Mouse (Mus musculus) lung, postnatal 0 days (tissue): Measurements from ENCODE around the gene Lgals1. TPM values are rescaled to one million over a fixed set of nuclear protein-coding genes. Genes with fewer than 3 reads are reported as not detected.
A peak's percentile ranks its signal among the peaks of the same experiment; 100 is the strongest.
"Not testable (repeated sequence)": the region's sequence is repeated elsewhere in the genome, so short reads cannot be mapped to it uniquely, and the experiment has no call there.

ENCODE experiments used
- ATAC-seq: fragments of 200-750 bp; cut with Nextera tagmentation; 2 replicates; pipeline ENCODE4 v1.8.0; 2017; ENCODE audit warnings: moderate library complexity
- DNase-seq: peaks from one replicate; pipeline ENCODE4 v3.0.0-alpha.2; 2016; ENCODE audit warnings: low spot score
- H3K27ac ChIP-seq: fragments of 300-500 bp; sonication (generic); 2 replicates; pipeline ENCODE4 v1.5.1; 2014; ENCODE audit warnings: antibody characterized with exemption, mild to moderate bottlenecking, low read length, mixed read lengths
- H3K27me3 ChIP-seq: fragments of 300-500 bp; sonication (generic); replicated peaks from 2 replicates; pipeline ENCODE4 v1.6.1; 2014; ENCODE audit warnings: low read length, mixed read lengths; ENCODE audit not compliant: insufficient read depth
- H3K36me3 ChIP-seq: fragments of 300-500 bp; sonication (generic); 2 replicates; pipeline ENCODE4 v1.6.1; 2014; ENCODE audit warnings: low read length, mixed read lengths; ENCODE audit not compliant: insufficient read depth
- H3K4me1 ChIP-seq: fragments of 300-500 bp; sonication (generic); 2 replicates; pipeline ENCODE4 v1.6.1; 2014; ENCODE audit warnings: antibody characterized with exemption, low read depth, low read length, mixed read lengths; ENCODE audit not compliant: insufficient read depth
- H3K4me2 ChIP-seq: fragments of 300-500 bp; sonication (generic); replicated peaks from 2 replicates; pipeline ENCODE4 v1.6.1; 2014; ENCODE audit warnings: low read depth, mild to moderate bottlenecking, low read length, moderate library complexity, mixed read lengths
- H3K4me3 ChIP-seq: fragments of 300-500 bp; sonication (generic); 2 replicates; pipeline ENCODE4 v1.5.1; 2014; ENCODE audit warnings: low read depth, low read length
- H3K9ac ChIP-seq: fragments of 300-500 bp; sonication (generic); replicated peaks from 2 replicates; pipeline ENCODE4 v1.6.1; 2014; ENCODE audit warnings: low read depth, mild to moderate bottlenecking
- H3K9me3 ChIP-seq: fragments of 300-500 bp; sonication (generic); 2 replicates; pipeline ENCODE4 v1.6.1; 2016; ENCODE audit warnings: low read length, mixed read lengths
- CTCF ChIP-seq: IDR thresholded peaks from 2 replicates; pipeline ENCODE4 v1.5.1; 2016; ENCODE audit warnings: antibody characterized with exemption, mild to moderate bottlenecking
- EP300 ChIP-seq: IDR thresholded peaks from 2 replicates; pipeline ENCODE4 v1.6.1; 2016; ENCODE audit warnings: antibody characterized with exemption, mild to moderate bottlenecking, control low read depth
- WGBS: fragments of 180-500 bp; shearing (Covaris S2); extraction: QIAGEN DNeasy Blood & Tissue Kit; methylation state at CpG from one replicate; pipeline ENCODE4 v1.1.7; 2014; 5-methylcytosine and 5-hydroxymethylcytosine counted together
- polyA plus RNA-seq: library from polyadenylated mRNA; unstranded; fragments of >200 nt; fragmentation: Nextera tagmentation; extraction: Ambion mirVana; gene quantifications from 2 replicates; pipeline ENCODE4 v1.2.1, GENCODE M21; 2015

Lgals1 gene
- 655 and 726 TPM in 2 replicates for polyA plus RNA-seq

DNA sequence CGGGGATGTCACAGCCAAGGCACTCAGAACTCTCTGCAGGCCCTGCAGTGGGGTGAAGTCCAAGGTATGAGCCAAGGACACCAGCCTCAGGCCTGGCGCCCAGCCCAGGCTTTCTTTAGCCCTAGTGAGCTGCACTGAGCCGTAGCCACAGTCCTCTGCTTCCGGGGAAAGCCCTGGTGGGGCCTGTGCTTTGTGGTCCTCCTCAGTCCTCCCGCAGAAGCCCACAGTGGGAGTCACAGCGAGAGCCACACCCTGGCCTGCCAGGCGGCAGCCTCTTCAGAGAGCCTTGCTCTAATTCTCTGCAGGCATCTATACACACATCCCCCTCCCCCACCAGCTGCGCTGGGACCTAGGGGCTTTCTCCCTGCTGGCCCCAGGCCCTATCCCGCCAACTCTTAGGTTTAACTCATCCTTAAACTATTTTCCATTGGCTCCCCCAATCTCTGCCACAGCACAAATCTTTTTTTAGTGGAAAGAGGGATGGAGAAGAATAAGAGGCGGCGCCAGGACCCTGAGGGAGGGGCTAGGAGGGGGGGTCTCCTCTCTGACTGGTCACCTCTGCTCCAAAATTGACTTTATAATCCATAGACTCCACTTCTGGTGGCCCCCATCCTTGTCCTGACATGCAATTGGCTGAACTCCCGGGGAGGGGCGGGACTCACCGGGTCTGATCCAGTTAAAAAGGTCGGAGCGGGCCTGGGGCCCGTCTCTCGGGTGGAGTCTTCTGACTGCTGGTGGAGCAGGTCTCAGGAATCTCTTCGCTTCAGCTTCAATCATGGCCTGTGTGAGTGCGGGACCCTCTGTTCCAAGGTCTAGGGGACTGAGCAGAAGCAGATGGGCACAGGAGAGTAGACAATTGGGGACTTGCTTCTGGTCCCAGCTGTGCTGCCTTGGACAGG is at the start of gene Lgals1:
Lgals1 (plus strand) TSS at position 705 of the 899 bp plus-strand sequence.
- TF ChIP-seq EP300 = no peak
- TF ChIP-seq CTCF = no peak
- no peaks in the 10 kb centered on the region for H3K27me3 ChIP-seq
- WGBS = 7% methylated on average over 20 of the region's 20 CpGs
- no peaks in the 10 kb centered on the region for H3K36me3 ChIP-seq
- peak within 1 kb of the TSS; percentile 64 for H3K4me2 ChIP-seq
- H3K9ac ChIP-seq = peak within 1 kb of the TSS; percentile 1; the same call in 1 of the 2 replicates
- DNase-seq (peak; percentile 86), ATAC-seq (peak; percentile 76)
- no peaks in the 10 kb centered on the region for H3K9me3 ChIP-seq
- H3K4me1 ChIP-seq = peaks cover 16% of the 10 kb centered on the region; the same call in 1 of the 2 replicates
- H3K4me3 ChIP-seq = peak within 1 kb of the TSS; percentile 36
- peak within 1 kb of the TSS; percentile 68 for H3K27ac ChIP-seq

GRCm38 (mm10) chr15:78876991-78877809 is 49.3 kb upstream of the Lgals1 start, which contains the start of gene Gga1:
Gga1 (plus strand) TSS chr15:78877190.
- peak; percentile 85 for ATAC-seq

GRCm38 (mm10) chr15:78877810-78878390 is 48.6 kb upstream of the Lgals1 start:
- H3K4me2 ChIP-seq = peak overlapping the region; percentile 78
- peak overlapping the region; percentile 79 for H3K4me3 ChIP-seq
- peaks cover 20% of the 10 kb centered on the region; the same call in 1 of the 2 replicates for H3K36me3 ChIP-seq
- 1% methylated on average over 16 of the region's 17 CpGs for WGBS
- peak overlapping the region; percentile 100 for H3K27ac ChIP-seq
- no peak for TF ChIP-seq EP300
- no peak; the same call in 1 of the 2 replicates for TF ChIP-seq CTCF
- H3K4me1 ChIP-seq = peaks cover 21% of the 10 kb centered on the region; the same call in 1 of the 2 replicates
- peak overlapping the region; percentile 89 for H3K9ac ChIP-seq
- no peaks in the 10 kb centered on the region for H3K27me3 ChIP-seq
- H3K9me3 ChIP-seq = no peaks in the 10 kb centered on the region
- ATAC-seq (no peak), DNase-seq (peak; percentile 50)

More at GRCm38 (mm10) chr15:78876991-78877809, 49.3 kb upstream of the Lgals1 start, which contains the start of gene Gga1:
- H3K9me3 ChIP-seq = no peaks in the 10 kb centered on the region
- peak within 1 kb of the TSS; percentile 79 for H3K4me3 ChIP-seq
- peak within 1 kb of the TSS; percentile 89 for H3K9ac ChIP-seq
- TF ChIP-seq CTCF (peak; percentile 35), EP300 (peak; percentile 65)
- 0 out of 2 replicates have a peak, but pooled peaks cover 13% of the 10 kb centered on the region for H3K36me3 ChIP-seq
- DNase-seq = peak; percentile 97
- H3K4me1 ChIP-seq = peaks cover 21% of the 10 kb centered on the region; the same call in 1 of the 2 replicates
- H3K27me3 ChIP-seq = no peaks in the 10 kb centered on the region
- under 1% methylated on average over 53 of the region's 95 CpGs for WGBS
- H3K4me2 ChIP-seq = peak within 1 kb of the TSS; percentile 78
- peak within 1 kb of the TSS; percentile 100 for H3K27ac ChIP-seq

DNA sequence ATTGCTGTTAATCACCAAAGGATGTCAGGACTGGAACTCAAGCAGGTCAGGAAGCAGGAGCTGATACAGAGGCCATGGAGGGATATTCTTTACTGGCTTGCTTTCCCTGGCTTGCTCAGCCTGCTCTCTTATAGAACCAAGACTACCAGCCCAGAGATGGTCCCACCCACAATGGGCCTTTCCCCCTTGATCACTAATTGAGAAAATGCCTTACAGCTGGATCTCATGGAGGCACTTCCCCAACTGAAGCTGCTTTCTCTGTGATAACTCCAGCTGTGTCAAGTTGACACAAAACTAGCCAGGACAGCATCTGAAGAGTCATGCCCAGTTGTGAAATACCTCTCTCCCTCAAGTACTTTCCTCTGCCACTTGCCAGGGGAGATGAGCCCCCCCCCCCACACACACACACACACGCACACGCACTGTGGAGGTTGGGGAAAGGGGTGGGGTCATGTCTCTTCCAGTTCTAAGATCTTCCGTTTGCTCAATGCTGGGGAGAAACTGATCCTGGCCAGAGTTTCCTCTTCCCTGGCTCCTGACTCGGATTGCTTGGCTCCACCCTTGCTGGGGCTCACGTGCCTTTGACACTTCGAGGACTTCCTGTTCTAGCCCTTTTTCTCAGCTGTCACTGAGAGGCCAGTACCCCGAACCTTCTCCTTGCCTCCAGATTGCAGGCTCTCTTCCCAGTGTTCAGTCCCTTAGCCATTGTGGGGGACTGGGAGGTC is 47.6 kb upstream of the Lgals1 start:
- H3K27me3 ChIP-seq, H3K9ac ChIP-seq, H3K9me3 ChIP-seq, H3K4me3 ChIP-seq: not testable (repeated sequence)
- Histone ChIP-seq H3K4me2 (0 out of 2 replicates have a peak overlapping the region, but pooled peaks have one; percentile 6), H3K27ac (peak overlapping the region; percentile 71), H3K4me1 (peaks cover 21% of the 10 kb centered on the region; the same call in 1 of the 2 replicates), H3K36me3 (peaks cover 31% of the 10 kb centered on the region; the same call in 1 of the 2 replicates)
- TF ChIP-seq EP300 = peak; percentile 30
- ATAC-seq (peak; percentile 17), DNase-seq (peak; percentile 93)
- WGBS = 2% methylated on average over 7 of the region's 7 CpGs

GRCm38 (mm10) chr15:78880432-78880831 is 46.1 kb upstream of the Lgals1 start:
- Histone ChIP-seq H3K9me3 (no peaks in the 10 kb centered on the region), H3K36me3 (peaks cover 43% of the 10 kb centered on the region), H3K27ac (no peak overlapping the region), H3K4me1 (peaks cover 21% of the 10 kb centered on the region; the same call in 1 of the 2 replicates), H3K4me3 (no peak overlapping the region), H3K4me2 (no peak overlapping the region), H3K27me3 (no peaks in the 10 kb centered on the region), H3K9ac (no peak overlapping the region)
- 83% methylated on average over 8 of the region's 8 CpGs for WGBS
- ATAC-seq = no peak
- TF ChIP-seq EP300 (no peak), CTCF (no peak)
- DNase-seq = no peak
